Mouse (Mus musculus) MEL (cell line): ENCODE data around the gene Tanc1.

Source experiments
- CHD2 ChIP-seq: IDR thresholded peaks from 2 replicates; pipeline ENCODE4 v1.6.1; 2011; ENCODE audit warnings: low read length, improper control_type of control experiment
- CTCF ChIP-seq, 3 experiments: IDR thresholded peaks in 2 of 3; conservative IDR thresholded peaks in 1 of 3; 2 replicates each; pipeline ENCODE4 v1.5.1; 2011 to 2012; ENCODE audit warnings: low read length in 3 of 3, low read depth in 2 of 3, mild to moderate bottlenecking in 2 of 3, improper control_type of control experiment in 1 of 3, inconsistent platforms in 1 of 3, mixed read lengths in 1 of 3, moderate library complexity in 1 of 3; ENCODE audit not compliant: control insufficient read depth in 1 of 3, insufficient read depth in 1 of 3, poor library complexity in 1 of 3, severe bottlenecking in 1 of 3
- JUND ChIP-seq: IDR thresholded peaks from 2 replicates; pipeline ENCODE4 v1.6.1; 2011; ENCODE audit warnings: low read depth, mild to moderate bottlenecking, improper control_type of control experiment, low read length
- POLR2A ChIP-seq, 2 experiments: IDR thresholded peaks; 2 replicates each; pipeline ENCODE4 v1.6.1; 2011 to 2012; ENCODE audit warnings: low read length in 2 of 2, mild to moderate bottlenecking in 2 of 2, control low read depth in 1 of 2, improper control_type of control experiment in 1 of 2, low read depth in 1 of 2, moderate library complexity in 1 of 2; ENCODE audit not compliant: control insufficient read depth in 1 of 2, insufficient read depth in 1 of 2, poor library complexity in 1 of 2
- ZC3H11A ChIP-seq: IDR thresholded peaks from 2 replicates; pipeline ENCODE4 v1.6.1; 2012; ENCODE audit warnings: low read depth, mild to moderate bottlenecking, inconsistent platforms, low read length, improper control_type of control experiment

- TF ChIP-seq CHD2 (no peak), ZC3H11A (no peak), CTCF (IDR thresholded peaks at IDR 0.05 in 2 of 3, conservative IDR thresholded peaks at IDR 0.05 in 1 of 3; ENCODE audit: control insufficient read depth in 1 of 3, insufficient read depth in 1 of 3, low read depth in 2 of 3, low read length in 3 of 3, poor library complexity in 1 of 3, severe bottlenecking in 1 of 3) (no peak), JUND (no peak), POLR2A (IDR thresholded peaks at IDR 0.05; ENCODE audit: control insufficient read depth in 1 of 2, insufficient read depth in 1 of 2, low read depth in 1 of 2, low read length in 2 of 2, poor library complexity in 1 of 2) (no peak)
Measured at GRCm38 (mm10) chr2:59839755-59840154, 227.9 kb downstream of the Tanc1 start.
